Mouse (Mus musculus) adrenal gland, adult 18-20 months (tissue): ENCODE data around the gene Ntn1. TPM values are rescaled to one million over a fixed set of nuclear protein-coding genes. Genes with fewer than 3 reads are reported as not detected.

Source experiments
- DNase-seq, 2 experiments: peaks; one replicate each; pipeline ENCODE4 v3.0.0; 2021 to 2022; ENCODE audit warnings: low spot score in 2 of 2
- microRNA-seq, 2 experiments: library from miRNA; unstranded; fragments of <30 nt; microRNA quantifications; one replicate each; pipeline ENCODE4 v1.2.0; 2021; ENCODE audit warnings: borderline number of aligned reads in 2 of 2
- total RNA-seq, 2 experiments: library from RNA; stranded (reverse); gene quantifications; 1 replicate in 1 of 2; 2 replicates in 1 of 2; pipeline ENCODE4 v1.2.3; 2021

Ntn1 gene
- total RNA-seq, 2 experiments from 2014 or later = 13.8 to 14.1 TPM

- DNase-seq = no peak
These were observed 201.5 kb downstream of the Ntn1 start for GRCm38 (mm10) chr11:68199103-68199502.

GRCm38 (mm10) chr11:68198696-68199095 is 201.9 kb downstream of the Ntn1 start:
- DNase-seq = no peak

GRCm38 (mm10) chr11:68197471-68197870 is 203.2 kb downstream of the Ntn1 start:
- DNase-seq = no peak

- no peak for DNase-seq
These were observed 204.1 kb downstream of the Ntn1 start for GRCm38 (mm10) chr11:68196566-68196965.

- DNase-seq = no peak
These were observed 204.9 kb downstream of the Ntn1 start for GRCm38 (mm10) chr11:68195693-68196176.

GRCm38 (mm10) chr11:68195168-68195567 is 205.5 kb downstream of the Ntn1 start:
- no peak for DNase-seq

GRCm38 (mm10) chr11:68190849-68191248 is 209.8 kb downstream of the Ntn1 start:
- no peak for DNase-seq

- DNase-seq = no peak
These were observed 211.9 kb downstream of the Ntn1 start for GRCm38 (mm10) chr11:68188695-68189201.

- DNase-seq = no peak
These were observed 213.4 kb downstream of the Ntn1 start for GRCm38 (mm10) chr11:68187242-68187641.

- no peak for DNase-seq
These were observed 215.0 kb downstream of the Ntn1 start for GRCm38 (mm10) chr11:68185647-68186046.

- DNase-seq = no peak
These were observed 223.2 kb downstream of the Ntn1 start for GRCm38 (mm10) chr11:68177415-68177814.

GRCm38 (mm10) chr11:68176550-68176949 is 224.1 kb downstream of the Ntn1 start:
- DNase-seq = no peak

- DNase-seq = no peak
These were observed 228.0 kb downstream of the Ntn1 start for GRCm38 (mm10) chr11:68172648-68173045.

- DNase-seq = no peak
These were observed 228.5 kb downstream of the Ntn1 start for GRCm38 (mm10) chr11:68171973-68172647.

- DNase-seq = no peak
These were observed 232.2 kb downstream of the Ntn1 start for GRCm38 (mm10) chr11:68168427-68168826.

GRCm38 (mm10) chr11:68164408-68164807 is 236.2 kb downstream of the Ntn1 start:
- DNase-seq = no peak

- DNase-seq = no peak
These were observed 240.8 kb downstream of the Ntn1 start for GRCm38 (mm10) chr11:68159867-68160266.

Small RNAs within 50 kb of the gene (microRNA-seq; reads per million reads assigned to microRNA genes)
- gene Mir6406 = 0 reads per million in 2 experiments

Other genes starting within 250 kb of the Ntn1 start
- gene Pik3r5, start 31.3 kb upstream of the Ntn1 start, total RNA-seq = 1 to 10 TPM; 1.6 to 3.0 TPM
- 1 to 10 TPM; 2.8 to 3.2 TPM for gene Pik3r6, start 102.2 kb upstream of the Ntn1 start, total RNA-seq
- gene Mfsd6l, start 155.4 kb upstream of the Ntn1 start, total RNA-seq = not detected
- gene Ccdc42, start 186.2 kb upstream of the Ntn1 start, total RNA-seq = under 1 TPM in 1 of 2 experiments, not detected in 1; 0.42 TPM